Mouse (Mus musculus): ENCODE data around the gene Adsl. TPM values are rescaled to one million over a fixed set of nuclear protein-coding genes. Genes with fewer than 3 reads are reported as not detected.

Adsl gene
- polyA plus RNA-seq, 1 experiment, result 46.0 TPM

GRCm38 (mm10) chr15:80939401-80939800 lies 8.9 kb upstream of the Adsl start:
- no peak overlapping the region for H3K4me3 ChIP-seq (ENCODE audit: extremely low read depth, insufficient read depth, insufficient read length)
- 66% methylated on average over 5 of the region's 5 CpGs for WGBS
- H3K4me1 ChIP-seq (ENCODE audit: control insufficient read depth, insufficient read depth, insufficient read length), result peaks cover 9% of the 10 kb centered on the region; the same call in 1 of the 2 replicates
- H3K36me3 ChIP-seq (ENCODE audit: control insufficient read depth, insufficient read depth, low read length), result no peaks in the 10 kb centered on the region; the same call in 1 of the 2 replicates
- DNase-seq (ENCODE audit: low read depth in 1 of 2, low spot score in 2 of 2), result no peak
- no peak for TF ChIP-seq CTCF (IDR thresholded peaks at IDR 0.05; ENCODE audit: extremely low read depth, insufficient read depth, insufficient read length, insufficient replicate concordance)
- TF ChIP-seq POLR2A (IDR thresholded peaks at IDR 0.05; ENCODE audit: low read depth, low read length), result no peak
- H3K27me3 ChIP-seq (ENCODE audit: control insufficient read depth, insufficient read depth, low read length), result no peaks in the 10 kb centered on the region
- no peak overlapping the region for H3K27ac ChIP-seq (ENCODE audit: insufficient read depth, low read length)

GRCm38 (mm10) chr15:80941468-80942040 lies 6.7 kb upstream of the Adsl start:
- 78% methylated on average over 6 of the region's 6 CpGs for WGBS
- peaks cover 9% of the 10 kb centered on the region; the same call in 1 of the 2 replicates for H3K4me1 ChIP-seq (ENCODE audit: control insufficient read depth, insufficient read depth, insufficient read length)
- no peak overlapping the region for H3K27ac ChIP-seq (ENCODE audit: insufficient read depth, low read length)
- H3K27me3 ChIP-seq (ENCODE audit: control insufficient read depth, insufficient read depth, low read length), result no peaks in the 10 kb centered on the region
- no peak overlapping the region for H3K4me3 ChIP-seq (ENCODE audit: extremely low read depth, insufficient read depth, insufficient read length)
- TF ChIP-seq CTCF (IDR thresholded peaks at IDR 0.05; ENCODE audit: extremely low read depth, insufficient read depth, insufficient read length, insufficient replicate concordance) (no peak), POLR2A (IDR thresholded peaks at IDR 0.05; ENCODE audit: low read depth, low read length) (no peak)
- H3K36me3 ChIP-seq (ENCODE audit: control insufficient read depth, insufficient read depth, low read length), result no peaks in the 10 kb centered on the region; the same call in 1 of the 2 replicates
- no peak for DNase-seq (ENCODE audit: low read depth in 1 of 2, low spot score in 2 of 2)

DNA sequence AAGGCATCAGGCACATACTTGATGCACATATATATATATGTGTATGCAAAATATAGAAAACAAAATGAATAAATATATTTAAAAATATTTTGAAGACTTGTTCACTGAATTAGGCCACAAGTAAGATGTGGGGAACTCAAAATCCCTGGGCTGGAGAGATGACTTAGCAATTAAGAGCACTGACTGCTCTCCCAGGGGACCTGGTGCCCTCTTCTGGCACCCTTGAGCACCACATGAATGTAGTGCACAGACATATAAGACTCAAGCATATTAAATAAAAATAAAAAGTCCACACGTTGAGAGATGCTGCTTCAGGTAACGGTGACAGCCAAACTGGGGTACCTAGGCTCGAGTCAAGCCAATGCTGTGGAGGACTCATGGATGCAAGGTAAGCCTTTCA lies 2.4 kb upstream of the Adsl start:
- Histone ChIP-seq H3K4me1 (ENCODE audit: control insufficient read depth, insufficient read depth, insufficient read length) (peaks cover 10% of the 10 kb centered on the region), H3K4me3 (ENCODE audit: extremely low read depth, insufficient read depth, insufficient read length) (no peak overlapping the region), H3K27ac (ENCODE audit: insufficient read depth, low read length) (no peak overlapping the region), H3K27me3 (ENCODE audit: control insufficient read depth, insufficient read depth, low read length) (no peaks in the 10 kb centered on the region), H3K36me3 (ENCODE audit: control insufficient read depth, insufficient read depth, low read length) (no peaks in the 10 kb centered on the region; the same call in 1 of the 2 replicates)
- 29% methylated on average over 3 of the region's 3 CpGs for WGBS
- peak; percentile 36; the same call in 1 of the 2 replicates for TF ChIP-seq CTCF (IDR thresholded peaks at IDR 0.05; ENCODE audit: extremely low read depth, insufficient read depth, insufficient read length, insufficient replicate concordance)
- TF ChIP-seq POLR2A (IDR thresholded peaks at IDR 0.05; ENCODE audit: low read depth, low read length), result no peak
- DNase-seq (ENCODE audit: low read depth in 1 of 2, low spot score in 2 of 2), result peak; percentile 38 to 46

DNA sequence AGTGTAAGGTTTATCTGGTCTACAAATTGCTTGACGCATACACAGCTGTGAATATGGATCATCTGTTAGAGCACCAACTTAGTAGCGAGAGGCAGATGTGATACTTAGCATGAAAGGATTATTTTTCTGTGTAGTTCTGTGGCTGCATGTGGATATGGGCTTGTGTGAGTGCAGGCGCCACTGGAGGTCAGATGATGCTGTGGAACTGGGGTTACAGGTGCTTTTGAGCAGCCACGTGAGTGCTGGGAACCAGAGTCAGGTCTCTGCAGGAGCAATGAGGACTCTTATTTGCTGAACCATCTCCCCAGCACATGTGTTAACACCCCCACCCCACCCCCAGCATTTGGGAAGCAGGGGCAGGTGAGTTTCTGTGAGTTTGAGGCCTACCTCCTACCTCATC lies 1.1 kb downstream of the Adsl start:
- peak overlapping the region; percentile 92; the same call in 1 of the 2 replicates for H3K4me3 ChIP-seq (ENCODE audit: extremely low read depth, insufficient read depth, insufficient read length)
- 36% methylated on average over 4 of the region's 4 CpGs for WGBS
- DNase-seq (ENCODE audit: low read depth in 1 of 2, low spot score in 2 of 2), result no peak
- peaks cover 10% of the 10 kb centered on the region for H3K4me1 ChIP-seq (ENCODE audit: control insufficient read depth, insufficient read depth, insufficient read length)
- no peak overlapping the region for H3K27ac ChIP-seq (ENCODE audit: insufficient read depth, low read length)
- peaks cover 18% of the 10 kb centered on the region for H3K36me3 ChIP-seq (ENCODE audit: control insufficient read depth, insufficient read depth, low read length)
- TF ChIP-seq CTCF (IDR thresholded peaks at IDR 0.05; ENCODE audit: extremely low read depth, insufficient read depth, insufficient read length, insufficient replicate concordance) (no peak), POLR2A (IDR thresholded peaks at IDR 0.05; ENCODE audit: low read depth, low read length) (no peak)
- no peaks in the 10 kb centered on the region for H3K27me3 ChIP-seq (ENCODE audit: control insufficient read depth, insufficient read depth, low read length)

GRCm38 (mm10) chr15:80950055-80950454 lies 1.8 kb downstream of the Adsl start:
- H3K4me3 ChIP-seq (ENCODE audit: extremely low read depth, insufficient read depth, insufficient read length), result no peak overlapping the region

GRCm38 (mm10) chr15:80953971-80954370 lies 5.7 kb downstream of the Adsl start:
- Histone ChIP-seq H3K4me1 (ENCODE audit: control insufficient read depth, insufficient read depth, insufficient read length) (peaks cover 10% of the 10 kb centered on the region), H3K36me3 (ENCODE audit: control insufficient read depth, insufficient read depth, low read length) (peaks cover 32% of the 10 kb centered on the region), H3K27ac (ENCODE audit: insufficient read depth, low read length) (no peak overlapping the region), H3K4me3 (ENCODE audit: extremely low read depth, insufficient read depth, insufficient read length) (no peak overlapping the region), H3K27me3 (ENCODE audit: control insufficient read depth, insufficient read depth, low read length) (no peaks in the 10 kb centered on the region)
- 91% methylated on average over 9 of the region's 9 CpGs for WGBS
- TF ChIP-seq CTCF (IDR thresholded peaks at IDR 0.05; ENCODE audit: extremely low read depth, insufficient read depth, insufficient read length, insufficient replicate concordance) (no peak), POLR2A (IDR thresholded peaks at IDR 0.05; ENCODE audit: low read depth, low read length) (no peak)
- DNase-seq (ENCODE audit: low read depth in 1 of 2, low spot score in 2 of 2), result no peak

More at GRCm38 (mm10) chr15:80950055-80950454, 1.8 kb downstream of the Adsl start:
- no peak for TF ChIP-seq POLR2A (IDR thresholded peaks at IDR 0.05; ENCODE audit: low read depth, low read length)
- TF ChIP-seq CTCF (IDR thresholded peaks at IDR 0.05; ENCODE audit: extremely low read depth, insufficient read depth, insufficient read length, insufficient replicate concordance), result no peak
- Histone ChIP-seq H3K4me1 (ENCODE audit: control insufficient read depth, insufficient read depth, insufficient read length) (peaks cover 10% of the 10 kb centered on the region), H3K27ac (ENCODE audit: insufficient read depth, low read length) (no peak overlapping the region), H3K27me3 (ENCODE audit: control insufficient read depth, insufficient read depth, low read length) (no peaks in the 10 kb centered on the region), H3K36me3 (ENCODE audit: control insufficient read depth, insufficient read depth, low read length) (peaks cover 21% of the 10 kb centered on the region)
- 85% methylated on average over 7 of the region's 7 CpGs for WGBS
- DNase-seq (ENCODE audit: low read depth in 1 of 2, low spot score in 2 of 2), result no peak

DNA sequence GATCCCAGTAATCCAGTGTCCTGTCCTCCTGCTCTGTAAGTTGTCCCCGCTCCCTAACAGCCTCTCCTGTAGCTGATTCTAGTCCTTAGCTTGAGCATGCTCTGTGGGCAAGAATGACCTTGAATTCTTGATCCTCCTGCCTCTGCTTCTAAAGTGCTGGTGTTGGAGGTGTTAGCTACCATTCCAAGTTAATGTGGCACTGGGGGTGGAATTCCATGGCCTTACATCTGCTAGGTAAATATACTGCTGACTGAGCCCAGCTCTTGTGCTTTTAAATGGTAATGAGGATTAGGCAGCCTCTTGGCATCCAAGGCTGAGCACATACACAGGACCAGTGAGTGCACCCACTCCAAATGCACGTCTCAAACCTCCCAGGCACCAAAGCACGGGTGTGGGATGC lies 6.6 kb downstream of the Adsl start:
- Histone ChIP-seq H3K4me3 (ENCODE audit: extremely low read depth, insufficient read depth, insufficient read length) (no peak overlapping the region), H3K27me3 (ENCODE audit: control insufficient read depth, insufficient read depth, low read length) (no peaks in the 10 kb centered on the region), H3K36me3 (ENCODE audit: control insufficient read depth, insufficient read depth, low read length) (peaks cover 37% of the 10 kb centered on the region), H3K27ac (ENCODE audit: insufficient read depth, low read length) (no peak overlapping the region), H3K4me1 (ENCODE audit: control insufficient read depth, insufficient read depth, insufficient read length) (0 out of 2 replicates have a peak, but pooled peaks cover 1% of the 10 kb centered on the region)
- WGBS, result 91% methylated on average over 3 of the region's 3 CpGs
- no peak for TF ChIP-seq POLR2A (IDR thresholded peaks at IDR 0.05; ENCODE audit: low read depth, low read length)
- no peak for TF ChIP-seq CTCF (IDR thresholded peaks at IDR 0.05; ENCODE audit: extremely low read depth, insufficient read depth, insufficient read length, insufficient replicate concordance)
- DNase-seq (ENCODE audit: low read depth in 1 of 2, low spot score in 2 of 2), result no peak

All from spleen, adult 2 months (tissue).